Mouse (Mus musculus) mouse trophoblast stem cell (cell line): ENCODE results near the gene Casc4.
"Not testable (repeated sequence)": the region's sequence is repeated elsewhere in the genome, so short reads cannot be mapped to it uniquely, and the experiment has no call there.

Experiments
- in situ Hi-C, 2 experiments: fragments of 300-500 bp; cut with MseI, MboI; formaldehyde crosslinking; loops; 2 replicates in 1 of 2; 3 replicates in 1 of 2; pipeline ENCODE4 v1.15.1; 2025

The Casc4 gene

GRCm38 (mm10) chr2:121916047-121916970 lies 49.5 kb downstream of the Casc4 start:
- in situ Hi-C loops, result no loop called here

DNA sequence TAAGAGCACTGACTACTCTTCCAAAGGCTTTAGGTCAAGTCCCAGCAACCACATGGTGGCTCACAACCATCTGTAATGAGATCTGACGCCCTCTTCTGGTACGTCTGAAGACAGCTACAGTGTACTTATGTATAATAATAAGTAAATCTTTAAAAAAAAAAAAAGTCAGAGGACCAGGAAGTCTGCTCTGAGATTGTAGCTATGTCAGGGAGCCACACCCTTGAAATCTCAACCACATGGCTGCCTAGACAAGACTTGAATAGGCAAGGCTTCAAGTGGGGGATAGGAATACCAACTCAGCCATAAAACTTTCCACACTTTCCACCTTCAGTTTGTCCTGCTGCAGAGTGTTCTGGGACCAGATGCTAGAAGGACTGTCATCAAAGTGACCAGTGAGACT lies 70.9 kb downstream of the Casc4 start:
- in situ Hi-C loops, result not testable (repeated sequence)

DNA sequence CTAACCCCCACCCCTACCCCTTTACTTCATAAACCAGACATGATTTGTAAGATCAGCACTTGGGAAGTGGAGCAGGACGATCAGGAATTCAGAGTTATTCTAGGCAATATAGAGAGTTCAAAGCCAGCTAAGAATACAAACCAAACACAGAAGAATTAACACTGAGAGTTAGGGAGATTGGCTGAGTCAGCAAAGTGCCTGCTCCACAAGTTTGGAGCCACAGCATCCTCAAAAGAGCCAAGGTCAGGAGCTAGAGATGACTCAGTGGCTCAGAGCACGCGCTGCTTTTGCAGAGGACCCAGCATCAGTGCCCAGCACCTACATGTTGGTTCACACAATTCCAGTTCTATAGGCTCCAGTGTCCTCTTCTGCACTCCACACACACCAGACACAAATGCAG lies 76.6 kb downstream of the Casc4 start:
- in situ Hi-C loops, result no loop called here

- in situ Hi-C loops, result no loop called here
These were observed 88.3 kb downstream of the Casc4 start for GRCm38 (mm10) chr2:121954971-121955656.

DNA sequence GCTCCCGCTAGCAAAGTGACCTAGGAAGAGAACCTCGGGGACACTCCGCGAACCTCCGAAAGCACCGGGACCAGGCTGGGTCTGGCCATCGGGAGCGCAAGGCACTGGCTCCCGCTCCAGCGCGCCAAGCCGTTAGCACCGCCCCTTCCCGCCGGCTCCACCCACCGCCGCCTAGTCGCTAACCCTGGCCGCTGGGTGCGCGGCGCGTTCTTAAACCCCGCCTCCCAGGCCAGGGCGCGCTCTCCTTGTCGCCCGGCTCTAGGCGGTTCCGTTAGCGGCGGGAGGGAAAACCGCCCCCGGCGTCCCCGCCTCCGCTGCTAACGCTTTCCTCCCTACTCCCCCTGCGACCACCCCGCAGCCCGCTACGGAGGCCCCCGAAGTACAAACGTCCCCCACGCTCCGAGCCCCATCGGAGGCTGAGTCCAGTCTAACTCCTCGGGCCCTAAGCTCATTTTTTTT lies 89.0 kb downstream of the Casc4 start, which contains the start of the genes Ctdspl2 and Mageb3:
Gene Ctdspl2 (plus strand): TSS at position 237 of the 459 bp plus-strand sequence.
Gene Mageb3 (minus strand): TSS at position 328 of the 459 bp plus-strand sequence.
- in situ Hi-C loops, result no loop called here

DNA sequence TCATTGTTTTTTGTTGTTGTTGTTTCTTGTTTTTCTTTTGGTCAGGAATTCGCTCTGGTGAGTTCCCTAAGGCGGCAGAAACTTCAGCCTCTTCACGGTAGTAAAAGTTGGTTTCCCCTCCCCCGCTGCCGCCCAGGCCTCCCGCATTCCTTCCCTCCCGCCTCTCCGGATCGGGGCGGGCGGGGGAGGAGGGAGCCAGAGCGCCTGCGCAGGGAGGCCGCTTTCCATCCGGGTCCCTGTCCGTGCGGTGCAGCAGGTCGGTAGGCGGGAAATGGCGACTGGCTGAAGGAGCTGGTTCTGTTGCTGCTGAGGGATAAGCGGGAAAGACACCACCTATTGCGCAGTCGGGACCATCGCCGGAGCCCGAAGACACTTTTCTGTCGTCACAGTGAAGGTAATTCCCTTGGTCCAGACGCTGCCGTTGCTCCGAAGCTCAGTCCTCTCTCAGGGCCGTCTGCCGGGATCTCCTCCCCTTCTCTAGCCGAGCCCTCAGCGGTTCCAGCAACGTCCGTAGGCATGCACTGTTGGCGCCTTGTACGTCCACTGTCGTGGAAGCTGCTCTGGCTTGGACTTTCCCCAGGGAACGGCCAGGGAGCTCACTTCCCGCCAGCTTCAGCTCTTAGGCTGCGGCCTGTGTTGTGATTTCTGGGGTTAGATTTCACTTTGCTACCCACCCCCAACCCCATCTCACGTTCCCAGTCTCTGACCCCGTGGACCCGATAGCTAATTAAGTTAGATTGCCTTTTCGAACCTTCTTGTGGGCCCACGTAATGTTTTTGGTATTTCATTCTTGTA lies 89.7 kb downstream of the Casc4 start:
- in situ Hi-C loops, result no loop called here

- in situ Hi-C loops, result no loop called here
These were observed 90.5 kb downstream of the Casc4 start for GRCm38 (mm10) chr2:121957216-121957792.
